Mouse (Mus musculus) bone marrow macrophage, adult 2 months (primary cell): ENCODE measurements around the gene Oxtr. TPM values are rescaled to one million over a fixed set of nuclear protein-coding genes. Genes with fewer than 3 reads are reported as not detected.

Source experiments
- H3K27ac ChIP-seq: 2 replicates; pipeline ENCODE4 v1.5.1; 2012; ENCODE audit warnings: low read depth, low read length; ENCODE audit not compliant: insufficient read depth
- H3K4me1 ChIP-seq: 2 replicates; pipeline ENCODE4 v1.6.1; 2012; ENCODE audit warnings: low read length; ENCODE audit not compliant: control insufficient read depth, insufficient read depth
- H3K4me3 ChIP-seq: 2 replicates; pipeline ENCODE4 v1.5.1; 2012; ENCODE audit warnings: mild to moderate bottlenecking, low read length, moderate library complexity; ENCODE audit not compliant: insufficient read depth
- CTCF ChIP-seq: IDR thresholded peaks from 2 replicates; pipeline ENCODE4 v1.5.1; 2012; ENCODE audit warnings: low read depth, mild to moderate bottlenecking, low read length, moderate library complexity
- POLR2A ChIP-seq: IDR thresholded peaks from 2 replicates; pipeline ENCODE4 v1.6.1; 2012; ENCODE audit warnings: mild to moderate bottlenecking, low read depth, low read length, borderline replicate concordance
- polyA plus RNA-seq: library from polyadenylated mRNA; stranded (reverse); fragments of >200 nt; gene quantifications from 2 replicates; pipeline ENCODE4 v1.2.4, GENCODE M21; 2012; ENCODE audit not compliant: missing spikeins, insufficient read depth, insufficient read length

The Oxtr gene
- polyA plus RNA-seq, result not detected in 2 replicates

DNA sequence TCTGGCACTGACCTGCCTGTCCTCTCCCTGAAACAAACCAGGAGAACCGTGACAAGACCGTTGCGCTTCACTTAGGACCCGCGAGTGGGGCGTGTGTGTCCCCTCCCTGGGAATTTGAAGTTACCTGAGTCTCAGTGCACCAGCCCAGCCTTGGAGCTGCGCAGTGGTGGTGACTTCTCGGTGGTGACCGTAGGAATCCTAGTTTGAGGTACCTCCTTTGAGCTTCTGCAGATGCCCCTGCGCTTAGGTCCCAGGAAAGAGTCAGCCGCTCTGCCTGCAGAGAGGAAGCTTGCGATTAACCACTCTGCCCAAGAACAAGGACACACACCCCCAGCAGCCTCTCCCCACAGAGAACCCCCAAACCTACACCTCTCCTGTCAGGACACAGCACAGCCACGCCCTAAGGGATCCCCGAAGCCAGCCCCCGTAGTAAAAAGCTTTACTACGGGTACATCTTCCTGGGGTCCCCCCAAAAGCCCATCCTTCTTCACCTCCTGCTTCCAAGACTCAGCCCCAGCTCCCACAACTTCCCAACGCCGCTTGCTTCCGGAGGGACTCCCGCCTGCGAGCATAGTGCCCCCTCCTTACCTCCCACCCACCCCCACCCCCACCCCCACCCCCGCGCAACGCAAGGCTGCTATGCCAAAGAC is at the start of gene Oxtr:
Gene Oxtr, minus strand, starts transcription at position 34 of the 650 bp plus-strand sequence.
- TF ChIP-seq CTCF, result no peak
- no peak for TF ChIP-seq POLR2A
- H3K4me3 ChIP-seq, result peak within 1 kb of the TSS; percentile 58
- H3K27ac ChIP-seq, result no peak within 1 kb of the TSS

DNA sequence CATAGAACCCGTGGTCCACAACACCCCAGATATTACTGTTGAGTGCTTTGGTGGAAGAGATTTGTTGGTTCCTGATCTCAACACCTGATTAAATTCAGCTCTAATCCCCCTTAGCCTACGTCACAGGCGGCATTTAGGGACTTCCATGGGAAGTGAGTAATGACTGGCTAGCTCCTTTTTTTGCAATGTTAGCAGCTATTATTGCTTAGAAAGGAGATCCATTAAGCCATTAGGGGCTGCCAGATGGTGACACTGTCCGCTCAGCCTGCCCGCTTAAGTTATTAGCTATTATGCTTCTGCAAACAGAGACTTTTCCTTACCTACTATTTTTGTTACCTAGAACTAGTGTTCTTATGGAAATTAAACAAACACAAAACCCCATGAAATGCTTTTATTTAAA is 35.7 kb upstream of the Oxtr start:
- Histone ChIP-seq H3K27ac (no peak overlapping the region), H3K4me1 (no peaks in the 10 kb centered on the region), H3K4me3 (no peak overlapping the region)
- no peak for TF ChIP-seq POLR2A
- no peak for TF ChIP-seq CTCF

More for the DNA sequence above, at the start of gene Oxtr:
- no peaks in the 10 kb centered on the region for H3K4me1 ChIP-seq

GRCm38 (mm10) chr6:112524459-112524858 is 34.7 kb upstream of the Oxtr start:
- no peak overlapping the region for H3K4me3 ChIP-seq
- H3K27ac ChIP-seq, result no peak overlapping the region
- TF ChIP-seq POLR2A (no peak), CTCF (no peak)
- no peaks in the 10 kb centered on the region for H3K4me1 ChIP-seq

DNA sequence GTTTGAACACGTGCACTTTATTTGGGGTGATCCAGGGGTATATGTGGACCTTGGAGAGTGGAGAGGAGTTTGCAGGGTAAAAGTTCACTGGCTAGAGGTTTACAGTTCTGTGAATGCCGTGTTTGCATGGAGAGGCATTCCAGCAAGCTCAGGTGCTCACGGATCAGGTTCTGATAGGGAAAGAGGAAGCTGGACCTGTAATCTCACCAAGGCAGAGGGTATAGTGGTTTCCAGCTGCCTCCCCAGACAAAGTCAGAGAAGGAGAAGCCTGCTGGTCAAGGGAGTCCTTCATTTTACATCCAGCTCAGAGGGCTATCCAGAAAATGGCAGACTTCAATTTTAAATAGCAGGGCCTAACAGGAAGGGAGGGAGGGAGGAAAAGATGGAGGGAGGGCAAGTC is 28.2 kb upstream of the Oxtr start:
- H3K4me3 ChIP-seq, result no peak overlapping the region
- no peak for TF ChIP-seq POLR2A
- TF ChIP-seq CTCF, result no peak
- no peaks in the 10 kb centered on the region for H3K4me1 ChIP-seq
- no peak overlapping the region for H3K27ac ChIP-seq

- TF ChIP-seq POLR2A, result no peak
- no peak for TF ChIP-seq CTCF
- no peak overlapping the region for H3K4me3 ChIP-seq
- H3K27ac ChIP-seq, result no peak overlapping the region
- H3K4me1 ChIP-seq, result no peaks in the 10 kb centered on the region
Observed at GRCm38 (mm10) chr6:112517572-112517971, 27.8 kb upstream of the Oxtr start.

- Histone ChIP-seq H3K27ac (no peak overlapping the region), H3K4me3 (no peak overlapping the region), H3K4me1 (no peaks in the 10 kb centered on the region)
- TF ChIP-seq POLR2A, result no peak
- no peak for TF ChIP-seq CTCF
Observed at GRCm38 (mm10) chr6:112516496-112516895, 26.8 kb upstream of the Oxtr start.

DNA sequence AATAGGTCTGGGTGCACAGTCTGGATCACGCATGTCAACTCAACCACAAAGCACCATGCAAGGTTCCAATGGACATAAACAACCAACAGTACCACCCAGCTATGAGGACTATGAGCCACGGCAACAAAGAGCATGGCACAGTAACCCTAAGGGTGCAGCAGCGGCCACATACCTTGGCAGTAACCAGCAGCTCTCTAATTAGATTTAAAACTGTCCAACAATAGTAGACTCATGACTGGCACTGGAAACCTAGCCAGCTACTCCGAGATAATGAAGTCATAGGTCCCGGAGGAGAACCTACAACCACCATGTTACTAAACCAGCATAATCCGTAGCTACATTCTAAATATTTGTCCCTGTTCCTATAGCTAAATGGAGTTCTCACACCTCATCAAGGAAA is 24.8 kb upstream of the Oxtr start:
- no peak overlapping the region for H3K27ac ChIP-seq
- H3K4me1 ChIP-seq, result no peaks in the 10 kb centered on the region
- H3K4me3 ChIP-seq, result no peak overlapping the region
- TF ChIP-seq CTCF (no peak), POLR2A (no peak)

DNA sequence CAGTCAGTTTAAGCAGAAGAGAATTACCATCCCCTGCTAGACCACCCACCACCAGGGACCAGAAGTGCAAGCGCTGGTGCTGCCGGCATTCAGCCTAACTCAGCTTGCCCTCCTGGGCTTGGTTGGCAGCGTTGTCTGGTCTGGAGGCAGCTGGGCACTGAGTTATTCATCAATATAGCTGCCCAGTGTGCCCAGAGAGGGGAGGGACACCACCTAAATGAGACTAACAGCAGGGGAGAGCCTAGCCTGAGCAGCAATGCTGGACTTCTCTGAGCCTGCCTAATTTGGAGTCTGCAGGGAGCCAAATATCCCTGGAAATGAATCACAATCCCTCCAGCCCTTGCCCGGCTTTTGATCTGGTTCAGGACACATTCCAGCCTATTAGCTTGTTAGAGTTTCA is 20.6 kb upstream of the Oxtr start:
- no peak overlapping the region for H3K4me3 ChIP-seq
- H3K27ac ChIP-seq, result no peak overlapping the region
- no peaks in the 10 kb centered on the region for H3K4me1 ChIP-seq
- TF ChIP-seq CTCF (no peak), POLR2A (no peak)

DNA sequence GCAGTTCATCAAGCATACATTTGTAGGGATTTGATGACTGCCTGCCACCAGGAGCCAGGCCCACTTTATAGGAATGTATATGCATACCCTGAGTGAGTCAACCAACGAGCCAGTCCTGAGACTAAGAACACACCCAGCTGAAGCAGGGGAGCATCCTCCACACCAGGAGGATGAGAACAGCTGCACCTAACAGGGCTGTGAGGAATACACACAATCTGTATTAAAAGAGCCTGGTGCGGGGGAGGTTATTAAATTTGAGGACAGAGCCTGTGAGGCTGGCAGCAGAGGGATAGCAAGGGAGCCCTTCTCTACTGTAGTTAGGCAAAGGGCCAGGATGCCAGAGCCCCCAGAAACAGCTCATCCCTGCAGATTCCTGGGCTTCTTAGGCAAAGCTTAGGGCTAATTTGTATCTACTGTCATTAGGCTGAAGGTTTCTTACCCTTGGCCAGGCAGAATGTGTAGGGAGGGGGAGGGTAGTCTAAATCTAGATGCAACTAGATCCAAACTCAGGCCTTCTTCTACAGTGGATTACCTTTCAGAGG is 19.9 kb upstream of the Oxtr start:
- no peaks in the 10 kb centered on the region for H3K4me1 ChIP-seq
- TF ChIP-seq POLR2A (no peak), CTCF (no peak)
- no peak overlapping the region for H3K4me3 ChIP-seq
- H3K27ac ChIP-seq, result no peak overlapping the region

DNA sequence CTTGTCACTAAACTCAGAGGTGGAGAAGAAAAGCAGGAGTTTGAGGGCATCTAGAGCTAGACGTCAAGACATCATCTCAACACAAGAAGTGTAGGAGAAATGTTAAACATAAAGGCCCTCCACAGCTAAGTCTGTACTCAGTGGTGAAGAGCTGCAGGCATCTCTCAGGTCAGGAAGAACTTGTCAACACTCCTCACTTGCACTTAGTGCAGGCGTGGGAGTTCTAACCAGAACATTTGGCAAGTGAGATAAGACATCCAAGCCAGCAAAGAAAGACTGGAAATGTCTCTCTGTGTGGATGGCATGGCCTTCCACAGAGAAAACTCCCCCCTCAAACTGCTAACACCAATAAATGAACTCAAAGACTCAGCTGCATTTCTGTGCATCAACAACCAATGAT is 17.9 kb upstream of the Oxtr start:
- H3K27ac ChIP-seq, result no peak overlapping the region
- TF ChIP-seq CTCF (no peak), POLR2A (no peak)
- H3K4me1 ChIP-seq, result no peaks in the 10 kb centered on the region
- H3K4me3 ChIP-seq, result no peak overlapping the region

DNA sequence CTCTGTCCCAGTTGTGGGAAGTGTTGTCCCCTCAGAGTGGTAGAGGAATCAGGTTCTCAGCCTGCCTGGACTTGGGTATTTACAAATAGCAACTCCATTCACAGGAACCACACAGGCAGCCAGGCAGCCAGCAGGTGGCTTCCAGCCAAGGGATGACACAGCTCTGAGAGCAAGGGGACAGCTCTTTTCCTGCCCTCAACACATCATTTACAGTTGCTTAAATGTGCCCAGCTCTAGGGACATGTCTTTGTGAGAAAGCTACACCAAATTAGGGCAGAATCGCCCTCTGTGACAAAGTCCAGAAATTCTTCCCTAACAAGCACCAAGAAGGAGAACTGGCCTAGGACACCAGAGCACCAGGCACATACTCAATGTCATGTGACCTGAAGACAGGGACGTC is 11.4 kb upstream of the Oxtr start:
- Histone ChIP-seq H3K4me1 (peaks cover 14% of the 10 kb centered on the region), H3K4me3 (no peak overlapping the region), H3K27ac (no peak overlapping the region)
- TF ChIP-seq CTCF (no peak), POLR2A (no peak)

DNA sequence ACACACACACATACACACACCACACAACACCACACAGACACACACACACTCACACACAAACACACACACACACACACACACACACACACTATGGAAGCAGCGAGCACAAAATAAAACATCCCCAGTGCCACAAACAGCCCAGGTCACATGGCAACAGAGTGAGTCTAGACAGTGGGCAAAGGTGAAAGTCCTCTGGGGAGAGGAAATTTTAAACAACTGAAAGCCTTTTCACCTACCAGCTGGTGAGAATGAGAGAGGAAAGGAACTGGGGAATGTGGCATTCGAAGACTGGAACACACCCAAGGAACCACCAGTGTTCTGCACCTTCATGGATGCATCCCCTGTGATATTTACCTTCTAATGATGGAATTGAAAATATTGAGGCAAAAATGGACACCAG is 9.7 kb upstream of the Oxtr start:
- no peak overlapping the region for H3K27ac ChIP-seq
- no peak for TF ChIP-seq CTCF
- no peak for TF ChIP-seq POLR2A
- H3K4me1 ChIP-seq, result peaks cover 14% of the 10 kb centered on the region
- no peak overlapping the region for H3K4me3 ChIP-seq
